Mouse (Mus musculus) thymus, postnatal 4 days (tissue): Measurements from ENCODE around the gene Ewsr1.
A peak's percentile ranks its signal among the peaks of the same experiment; 100 is the strongest.

Source experiments
- DNase-seq: peaks from one replicate; pipeline ENCODE4 v3.0.0; 2021

Ewsr1 gene

DNA sequence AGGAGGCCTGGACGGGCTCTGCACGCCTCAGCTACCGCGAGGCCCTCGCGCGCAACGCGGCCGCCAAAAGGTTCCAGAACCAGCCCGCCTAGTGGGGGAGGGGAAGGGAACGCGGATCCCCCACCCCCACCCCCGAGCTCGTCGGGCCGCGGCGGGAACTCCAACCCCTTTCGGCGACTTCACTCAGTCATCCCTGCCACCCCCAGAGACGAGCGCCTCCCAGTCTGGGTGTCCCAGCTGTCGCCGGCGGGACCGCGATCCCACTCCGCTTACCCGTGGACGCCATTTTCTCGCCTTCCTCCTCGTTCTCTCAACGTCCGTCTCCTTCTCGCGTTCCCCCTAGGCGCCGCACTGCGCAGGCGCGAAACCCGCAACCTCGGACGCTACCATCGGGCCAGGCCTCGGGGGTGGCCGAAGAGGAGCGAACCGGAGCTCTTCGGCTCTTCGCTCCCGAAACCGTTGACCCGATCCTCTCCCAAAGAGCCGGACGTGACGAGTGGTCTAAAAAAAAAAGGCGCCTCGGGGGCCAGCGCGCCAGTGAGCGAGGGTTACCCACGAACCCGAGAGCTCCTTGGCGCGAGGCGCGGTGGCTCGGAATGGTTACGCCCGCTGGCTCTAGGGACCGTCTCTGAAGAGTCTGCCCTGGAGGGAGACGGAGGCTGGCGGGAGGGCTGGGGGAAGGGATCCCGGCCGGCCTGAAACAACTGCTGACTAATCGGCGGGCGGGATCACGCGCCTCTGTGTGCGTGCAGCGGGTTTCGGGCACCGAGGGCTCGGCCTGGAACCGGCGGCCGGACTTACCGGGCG lies at the start of gene Ewsr1, which contains the start of gene Rhbdd3:
Gene Ewsr1 (minus strand): TSS at position 531 of the 807 bp plus-strand sequence.
Gene Rhbdd3 (plus strand): TSS at position 191 of the 807 bp plus-strand sequence.
- DNase-seq, result peak; percentile 99

DNA sequence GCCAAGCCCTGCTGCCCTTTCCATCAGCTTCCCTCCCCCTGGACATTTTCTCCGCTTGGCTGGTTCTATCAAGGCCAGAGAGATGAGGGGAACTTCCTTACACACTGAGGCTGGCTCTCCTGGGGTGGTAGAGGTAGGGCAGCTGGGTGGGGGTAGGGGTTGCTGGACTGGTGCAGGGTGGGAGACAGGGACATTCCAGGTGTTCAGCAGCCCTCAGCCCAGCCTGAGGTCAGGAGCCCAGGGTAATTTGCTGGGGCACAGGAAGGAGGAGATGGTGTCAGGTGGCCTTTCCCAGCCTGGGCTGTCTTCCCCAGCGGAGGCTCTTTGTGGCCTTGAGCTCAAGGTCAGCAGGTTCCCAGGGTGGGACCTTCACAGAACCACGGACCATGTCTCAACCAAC lies 46.5 kb upstream of the Ewsr1 start:
- DNase-seq, result no peak

DNA sequence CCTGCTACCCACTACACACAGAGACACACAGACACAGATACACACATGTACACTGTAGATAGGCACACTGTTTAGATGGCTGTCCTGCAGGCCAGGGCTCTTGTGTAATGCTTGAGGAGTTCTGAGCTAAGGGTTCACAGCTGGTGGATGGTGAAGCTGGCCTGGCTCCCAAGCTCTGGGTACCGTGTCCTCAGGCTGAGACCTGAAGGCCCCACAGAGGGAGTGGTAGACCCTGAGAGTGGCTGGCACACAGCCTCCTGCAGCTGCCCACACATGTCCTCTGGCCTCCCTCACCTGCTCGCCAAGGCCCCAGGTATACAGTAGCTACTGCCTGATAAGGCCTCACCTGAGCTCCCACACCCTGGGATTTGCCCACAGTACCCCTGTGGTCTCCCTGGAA lies 42.9 kb upstream of the Ewsr1 start:
- no peak for DNase-seq

DNA sequence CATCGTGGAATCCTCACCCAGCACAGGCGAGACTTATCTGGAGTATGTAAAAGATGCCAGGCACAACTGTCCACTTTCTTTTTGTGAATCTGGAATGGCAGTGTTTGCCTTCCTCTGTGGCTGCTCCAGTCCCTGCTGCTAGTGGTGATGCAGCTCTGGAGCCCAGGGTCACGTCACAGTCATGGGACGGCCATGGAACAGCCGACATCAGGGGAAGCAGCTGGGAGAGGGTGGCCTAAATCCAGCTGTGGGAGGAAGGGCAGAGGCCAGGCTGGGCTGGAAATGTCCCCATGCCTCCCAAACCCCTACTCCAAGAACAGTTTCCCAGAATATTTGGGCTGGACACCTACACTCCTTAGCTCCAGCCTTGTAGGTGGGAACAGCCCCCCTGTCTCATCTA lies 42.2 kb upstream of the Ewsr1 start:
- DNase-seq, result no peak

DNA sequence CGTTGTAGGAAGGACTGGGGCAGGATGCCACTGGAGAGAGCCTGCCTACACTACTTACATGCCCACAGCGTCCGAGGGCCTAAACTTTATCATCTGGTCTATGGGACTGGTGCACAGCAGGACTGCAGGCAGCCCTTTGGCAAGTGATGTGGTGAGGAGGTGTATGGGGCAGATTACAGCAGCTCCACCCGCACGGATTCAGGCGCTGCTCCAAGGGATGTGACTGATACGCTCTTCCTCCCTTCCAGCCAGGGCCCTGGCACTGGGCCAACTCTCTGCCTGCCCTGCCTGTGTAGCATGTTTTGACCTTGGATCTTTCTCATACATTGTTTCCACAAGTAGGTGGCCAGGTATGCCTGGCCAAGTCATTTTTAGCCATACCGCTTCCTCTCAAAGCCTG lies 41.6 kb upstream of the Ewsr1 start:
- DNase-seq, result no peak

DNA sequence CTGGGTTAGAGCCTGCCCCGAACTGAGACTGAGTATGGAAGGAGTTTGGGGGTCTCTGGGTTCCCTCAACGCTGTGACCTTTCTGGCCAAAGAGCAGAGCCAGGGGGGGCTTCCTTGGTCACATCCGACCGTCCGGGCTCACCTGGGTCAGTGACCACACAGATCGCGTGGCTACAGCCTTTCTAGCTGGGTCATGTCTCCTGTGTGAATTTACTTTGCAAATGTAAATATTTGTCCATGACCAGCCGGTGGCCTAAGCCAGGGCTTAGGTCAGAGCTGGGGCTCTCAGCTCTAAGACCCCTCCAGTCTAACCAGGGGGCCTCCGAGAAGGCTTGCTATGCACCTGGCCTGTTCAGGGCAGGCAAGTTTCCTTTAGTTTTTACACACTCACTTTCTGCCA lies 40.3 kb upstream of the Ewsr1 start:
- no peak for DNase-seq

DNA sequence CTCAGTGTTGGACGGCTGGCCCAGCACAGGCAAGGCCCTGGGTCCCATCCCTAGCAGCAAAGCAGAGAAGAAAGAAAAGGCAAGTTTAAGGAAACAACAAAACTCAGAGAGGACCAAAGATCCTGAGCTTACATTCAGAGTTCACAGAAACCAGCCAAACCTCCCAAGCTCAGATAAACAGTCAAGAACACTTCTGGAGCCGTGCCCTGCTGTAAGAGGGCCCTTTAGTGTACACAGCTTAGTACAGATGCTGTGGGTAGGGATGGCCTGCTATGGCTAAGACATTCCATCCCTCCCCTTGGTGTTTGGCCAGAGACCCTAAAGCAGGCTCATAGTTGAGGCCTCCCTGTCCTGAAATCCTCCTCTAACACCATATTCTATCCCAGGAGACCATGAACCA lies 39.6 kb upstream of the Ewsr1 start:
- DNase-seq, result no peak

DNA sequence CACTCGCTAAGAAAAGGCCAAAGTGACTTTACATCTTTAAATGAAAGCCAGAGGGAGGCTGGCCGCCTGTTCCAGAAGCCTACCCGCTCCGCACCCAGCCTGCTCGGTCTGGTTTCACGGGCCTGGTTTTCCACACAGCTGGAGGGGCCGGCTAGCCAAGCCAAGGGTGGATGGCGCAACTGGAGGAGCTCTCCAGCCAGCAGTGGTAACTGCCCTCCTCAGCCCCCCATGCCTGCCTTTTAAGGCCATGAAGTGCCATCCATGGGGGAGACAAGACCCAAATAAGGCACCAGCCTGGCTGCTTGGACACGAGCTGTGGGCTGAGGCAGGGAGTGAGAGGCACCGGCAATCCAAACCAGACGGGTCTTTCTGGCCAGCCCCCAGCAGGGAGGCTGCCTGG lies 36.8 kb upstream of the Ewsr1 start:
- no peak for DNase-seq

DNA sequence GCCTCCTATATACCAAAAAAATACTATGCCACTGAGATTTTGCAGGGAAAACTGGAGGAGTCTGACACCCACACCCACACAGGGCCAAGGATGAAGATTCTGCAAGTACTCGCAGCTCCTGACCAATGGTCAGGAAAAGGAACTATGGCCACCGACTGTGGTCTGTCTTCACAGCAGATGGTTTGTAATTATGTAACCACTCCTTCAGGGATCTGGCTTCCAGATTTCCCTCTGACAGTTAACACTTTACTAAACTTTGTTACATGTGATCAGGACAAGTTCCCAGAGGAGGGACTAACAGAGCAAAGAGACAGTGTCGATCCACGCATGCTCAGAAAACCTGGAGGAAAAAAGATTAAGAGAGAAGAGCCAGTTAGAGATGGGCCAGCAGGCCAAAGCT lies 33.7 kb upstream of the Ewsr1 start:
- DNase-seq, result no peak

DNA sequence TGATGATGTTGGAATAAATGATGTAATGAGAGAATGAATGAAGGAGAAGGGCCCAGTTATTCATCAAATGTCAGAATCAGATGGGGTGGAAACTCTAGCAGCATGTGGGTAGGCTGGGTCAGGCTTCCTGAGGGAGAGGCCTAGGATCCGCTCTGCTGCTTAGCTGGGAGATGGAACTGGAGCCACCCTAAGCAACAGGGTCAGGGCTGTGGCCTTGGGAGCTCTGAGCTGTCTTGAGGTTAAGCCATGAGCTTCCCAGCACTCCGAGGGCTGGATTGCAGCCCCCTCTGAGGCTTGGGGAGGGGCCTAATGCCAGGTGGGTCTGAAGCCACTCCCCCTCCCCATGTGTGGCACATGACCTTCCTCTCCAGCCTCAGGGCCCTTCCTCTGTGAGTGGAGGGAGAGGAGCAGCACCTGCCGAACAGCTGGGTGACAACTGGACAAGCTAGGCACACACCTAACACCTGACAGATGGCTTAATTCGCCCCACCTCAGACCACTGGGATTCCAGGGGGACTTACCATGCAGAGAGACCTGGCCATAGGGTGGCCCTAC lies 31.1 kb upstream of the Ewsr1 start:
- DNase-seq, result no peak

DNA sequence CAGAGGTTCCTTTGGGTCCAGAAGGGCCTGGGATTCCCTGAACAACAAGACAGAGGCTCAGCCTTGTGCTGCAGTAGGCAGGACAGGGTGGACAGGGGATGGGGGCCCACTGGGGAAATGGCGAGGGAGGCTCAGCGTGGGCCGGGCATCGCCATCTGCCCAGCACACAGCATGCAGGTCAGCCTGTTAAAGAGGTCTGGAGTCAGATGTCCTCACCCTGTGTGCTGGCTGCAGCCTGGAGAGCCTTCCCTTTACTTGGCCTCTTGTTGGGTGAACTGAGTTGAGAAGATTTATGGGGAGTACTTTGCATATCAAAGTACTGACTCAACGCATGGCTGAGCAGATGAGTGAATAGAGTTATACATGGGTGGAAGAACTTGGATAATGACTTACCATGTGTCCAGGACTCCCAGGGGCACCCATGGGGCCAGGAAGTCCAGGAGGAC lies 30.0 kb upstream of the Ewsr1 start:
- no peak for DNase-seq

DNA sequence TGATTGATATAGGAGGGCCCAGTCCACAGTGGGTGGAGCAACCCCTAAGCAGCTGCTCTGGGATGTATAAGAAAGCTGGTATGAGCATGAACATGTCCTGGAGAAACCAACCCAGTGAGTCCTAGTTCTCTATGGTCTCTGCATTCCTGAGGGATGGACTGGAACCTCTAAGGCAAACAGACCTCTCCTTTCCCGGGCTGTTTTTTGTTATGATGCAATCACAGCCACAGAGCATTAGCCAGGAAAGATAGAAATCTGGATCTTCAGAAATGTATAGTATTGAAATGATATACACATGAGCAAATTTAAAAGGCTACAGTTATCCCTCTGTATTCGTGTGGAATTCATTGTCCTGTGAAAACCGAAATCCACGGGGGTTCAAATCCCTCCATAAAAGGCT lies 26.6 kb upstream of the Ewsr1 start:
- no peak for DNase-seq

DNA sequence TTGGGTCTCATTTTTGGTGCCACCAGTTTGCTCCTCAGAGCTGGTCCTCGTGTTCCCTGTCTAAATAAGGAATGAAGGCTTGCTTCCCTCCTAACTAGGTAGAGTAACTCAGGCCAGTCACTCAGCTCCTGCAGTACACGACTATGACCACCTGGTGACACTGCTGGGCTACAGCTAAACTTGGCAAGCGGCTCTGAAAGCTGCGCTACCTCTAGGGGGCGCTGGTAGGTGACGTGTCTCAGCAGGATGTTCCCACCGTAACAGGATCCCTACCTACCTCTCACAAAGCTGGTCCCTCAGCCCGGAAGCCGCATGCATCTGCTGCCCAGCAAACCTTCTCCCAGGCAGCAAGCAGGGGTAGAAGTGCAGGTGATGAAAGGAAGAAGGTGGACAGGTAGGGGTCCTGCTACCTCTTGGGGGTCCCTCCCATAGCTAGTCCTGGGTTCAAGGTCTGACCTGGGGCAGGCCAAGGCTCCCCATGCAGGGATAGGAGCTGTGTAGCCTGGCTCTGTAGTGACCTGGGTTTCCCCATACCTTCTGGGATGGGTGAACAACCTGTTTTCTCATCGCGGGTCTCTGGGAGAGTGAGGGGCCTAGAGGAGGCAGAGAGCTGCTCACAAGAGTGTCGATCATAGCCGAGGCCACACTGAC lies 16.0 kb upstream of the Ewsr1 start:
- DNase-seq, result peak; percentile 98

DNA sequence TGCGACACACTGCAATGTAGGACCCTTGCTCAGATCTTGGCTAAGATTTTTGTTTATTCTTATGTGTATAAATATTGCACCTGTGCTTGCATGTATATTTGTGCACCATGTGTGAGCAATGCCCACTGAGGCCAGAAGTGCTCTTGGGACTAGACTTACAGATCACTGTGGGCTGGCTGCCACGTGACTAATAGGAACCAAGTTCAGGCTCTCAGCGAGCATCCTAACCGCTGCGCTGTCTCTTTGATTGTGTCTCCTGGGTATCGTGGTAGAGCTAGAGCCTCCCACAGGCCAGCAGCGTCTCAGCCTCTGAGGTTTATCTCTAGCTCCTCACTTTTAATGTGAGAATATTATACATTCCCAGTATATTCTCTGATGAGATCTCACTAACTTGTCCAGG lies 14.6 kb upstream of the Ewsr1 start:
- no peak for DNase-seq

DNA sequence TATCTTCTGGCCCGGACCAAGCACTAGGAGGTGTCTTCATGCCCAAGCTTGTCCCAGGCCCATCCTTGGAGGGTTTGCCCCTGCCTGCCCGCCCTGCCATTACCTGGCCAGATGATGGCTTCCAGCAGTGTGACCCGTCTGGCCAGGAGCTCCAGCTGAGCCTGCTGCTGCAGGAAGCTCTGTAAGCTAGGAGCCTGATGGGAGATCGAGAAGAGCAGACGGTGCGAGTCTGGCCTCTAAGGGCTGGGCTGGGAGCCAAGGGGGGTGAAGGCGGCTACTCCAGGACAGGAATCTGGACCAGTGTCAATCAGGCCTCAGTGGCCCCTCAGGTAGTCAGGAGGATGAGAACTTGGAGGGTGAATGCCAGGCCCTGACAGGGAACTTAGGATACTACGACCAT lies 10.4 kb upstream of the Ewsr1 start:
- no peak for DNase-seq

DNA sequence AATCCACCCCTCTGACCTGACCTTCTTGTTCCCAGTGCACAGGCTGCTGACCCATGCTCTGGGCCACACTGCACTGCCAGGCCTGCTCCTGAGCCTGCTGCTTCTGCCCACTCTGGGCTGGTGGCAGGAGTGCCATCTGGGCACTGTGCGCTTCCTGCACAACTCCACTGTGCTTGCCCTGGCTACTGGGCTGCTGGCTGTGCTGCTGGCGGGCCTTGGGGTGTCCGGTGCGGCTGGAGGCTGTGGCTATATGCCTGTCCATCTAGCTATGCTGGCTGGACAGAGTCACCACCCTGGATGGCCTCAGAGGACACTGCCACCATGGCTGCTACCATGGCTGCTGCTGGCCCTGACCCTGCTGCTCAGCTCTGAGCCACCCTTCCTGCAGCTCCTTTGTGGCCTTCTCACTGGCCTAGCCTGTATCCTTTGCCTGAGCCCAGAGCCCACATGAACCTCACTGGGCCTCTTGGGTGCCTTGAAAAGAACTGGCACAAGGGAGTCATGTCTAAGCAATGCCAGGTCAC lies 5.0 kb upstream of the Ewsr1 start:
- no peak for DNase-seq

DNA sequence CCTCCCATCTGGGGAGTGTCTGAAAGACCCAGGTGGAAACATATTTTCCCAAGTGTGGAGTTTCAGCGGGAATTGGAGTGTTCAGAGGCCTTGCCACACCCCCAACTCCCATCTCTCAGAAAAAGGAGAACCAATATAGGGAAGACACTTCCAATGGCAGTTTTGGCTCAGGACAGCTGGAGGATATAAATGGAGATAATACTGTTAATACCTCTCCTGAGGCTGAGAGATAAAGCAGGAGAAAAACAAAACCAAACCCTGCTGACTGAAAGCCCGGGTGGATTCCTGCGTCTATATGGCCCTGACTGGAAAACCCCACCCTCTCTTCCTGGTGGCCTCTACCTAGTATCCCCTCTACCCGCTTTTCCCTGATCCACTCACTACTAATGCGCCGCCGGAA lies 3.3 kb upstream of the Ewsr1 start:
- no peak for DNase-seq

DNA sequence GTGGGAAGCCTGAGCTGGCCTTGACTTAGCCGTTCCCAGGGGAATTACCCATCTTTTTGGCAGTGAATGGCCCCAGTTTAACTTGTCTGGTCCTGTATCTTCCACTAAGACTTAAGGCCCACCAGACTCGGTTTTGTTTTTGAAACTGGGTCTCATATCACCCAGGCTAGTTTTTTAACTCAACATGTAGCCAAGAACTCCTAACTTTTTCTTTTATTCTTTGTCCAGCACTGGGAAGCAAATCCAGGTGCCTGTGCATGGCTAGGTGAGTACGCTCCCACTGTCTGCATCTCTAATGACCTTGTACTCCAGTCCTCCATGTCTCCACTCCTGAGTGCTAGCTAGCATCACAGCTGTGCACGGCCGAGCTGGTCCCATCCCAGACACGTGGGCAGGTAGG lies 2.6 kb upstream of the Ewsr1 start:
- no peak for DNase-seq

DNA sequence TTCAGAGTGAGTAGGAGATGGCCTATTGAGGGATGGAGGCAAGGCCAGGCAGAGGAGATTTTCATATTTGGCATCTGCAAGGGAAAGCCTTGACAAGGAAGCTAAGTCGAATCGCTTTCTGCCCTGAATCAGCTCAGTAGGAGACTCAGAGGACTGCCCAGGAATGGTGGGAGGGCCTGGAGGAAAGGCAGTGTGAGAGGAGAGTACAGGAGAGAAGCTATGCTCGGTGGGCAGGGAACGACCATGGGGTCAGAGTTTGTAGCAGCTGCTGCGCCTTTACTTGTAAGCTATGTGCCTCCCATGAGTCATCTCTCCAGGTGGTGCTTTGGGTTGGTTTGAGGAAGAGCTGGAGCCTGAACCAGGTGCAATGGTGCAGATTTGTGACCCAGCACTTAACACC lies 1.7 kb upstream of the Ewsr1 start:
- DNase-seq, result no peak

DNA sequence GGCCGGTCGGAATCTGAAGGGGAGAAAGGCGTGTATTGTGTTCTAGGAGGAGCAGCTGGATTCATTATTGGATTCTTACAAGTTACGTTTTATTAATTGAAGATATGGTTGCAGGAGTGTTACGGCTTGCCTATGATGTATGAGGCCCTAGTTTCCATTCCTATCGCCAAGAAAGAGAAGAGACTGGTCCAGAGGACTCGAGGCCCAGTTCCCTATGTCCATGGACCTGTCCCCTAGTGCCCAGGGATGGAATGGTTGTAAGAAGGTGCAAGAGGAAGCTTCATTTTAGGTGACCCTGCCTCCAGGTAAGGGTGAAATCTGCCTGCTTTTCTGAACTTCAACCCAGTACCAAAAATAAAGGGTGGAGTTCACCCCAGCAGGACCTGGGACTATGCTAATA lies 1.2 kb upstream of the Ewsr1 start:
- no peak for DNase-seq

DNA sequence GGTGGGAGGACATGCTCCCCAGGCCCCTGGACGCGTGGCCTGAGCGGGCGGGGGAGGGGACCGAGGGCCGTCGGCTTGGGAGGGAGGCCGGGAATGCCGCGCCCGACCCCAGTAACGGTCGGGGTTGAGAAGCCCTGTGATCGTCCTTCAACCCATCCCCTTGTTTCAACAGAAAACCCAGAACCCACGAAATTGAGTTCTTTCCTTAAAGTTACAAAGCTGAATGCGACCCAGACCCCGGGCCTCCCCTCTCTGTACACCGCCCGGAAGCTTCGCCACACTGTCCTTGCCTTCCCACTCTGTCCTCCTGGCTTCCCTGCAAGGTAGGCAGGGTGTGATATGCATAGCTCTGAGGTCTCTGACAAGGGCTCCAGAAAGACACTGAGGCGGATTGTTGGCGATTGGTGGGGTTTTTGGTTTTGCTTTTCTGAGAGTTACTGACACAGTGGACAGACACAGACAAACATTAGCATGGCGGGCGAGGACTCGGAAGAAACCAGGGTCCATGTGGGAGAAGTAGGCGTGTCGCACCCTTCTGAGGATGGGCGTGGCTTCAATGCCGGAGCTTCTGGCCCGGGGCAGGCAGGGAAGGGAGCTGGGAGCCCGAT lies 614 bp upstream of the Ewsr1 start:
- DNase-seq, result peak; percentile 78

DNA sequence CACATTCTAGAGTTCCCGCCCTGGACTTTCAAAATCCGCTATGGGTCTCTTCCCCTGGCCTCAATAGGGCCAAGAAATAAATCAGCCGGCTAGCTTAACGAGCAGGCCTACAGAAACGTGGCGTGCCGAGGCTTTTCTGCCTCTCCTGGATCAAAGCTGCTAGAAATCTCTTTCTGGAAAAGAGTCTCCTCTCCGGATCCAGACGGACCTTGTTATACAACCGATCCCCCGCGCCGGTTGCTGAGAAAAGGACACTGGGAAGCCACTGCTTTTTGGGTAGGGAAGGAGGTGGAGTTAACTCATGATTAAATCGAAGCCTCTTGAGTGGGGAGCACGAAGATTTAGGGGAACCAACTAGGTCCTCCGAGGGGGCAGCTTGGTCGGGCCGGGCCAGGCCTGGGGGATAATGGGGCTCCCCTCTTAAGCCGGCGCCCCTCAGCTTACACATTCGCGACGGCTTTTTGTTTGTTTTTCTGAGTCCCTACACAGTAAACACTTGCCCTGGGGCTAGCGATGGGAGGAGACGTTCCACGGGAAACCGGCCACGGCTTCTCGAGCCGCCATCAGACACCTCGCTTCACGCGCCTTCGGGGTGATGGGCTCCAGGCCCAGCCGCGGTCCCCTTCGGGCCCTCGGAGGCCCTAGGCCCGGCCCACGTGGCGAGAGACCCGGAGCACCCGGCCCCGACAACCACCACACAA lies 881 bp downstream of the Ewsr1 start:
- peak; percentile 52 for DNase-seq

DNA sequence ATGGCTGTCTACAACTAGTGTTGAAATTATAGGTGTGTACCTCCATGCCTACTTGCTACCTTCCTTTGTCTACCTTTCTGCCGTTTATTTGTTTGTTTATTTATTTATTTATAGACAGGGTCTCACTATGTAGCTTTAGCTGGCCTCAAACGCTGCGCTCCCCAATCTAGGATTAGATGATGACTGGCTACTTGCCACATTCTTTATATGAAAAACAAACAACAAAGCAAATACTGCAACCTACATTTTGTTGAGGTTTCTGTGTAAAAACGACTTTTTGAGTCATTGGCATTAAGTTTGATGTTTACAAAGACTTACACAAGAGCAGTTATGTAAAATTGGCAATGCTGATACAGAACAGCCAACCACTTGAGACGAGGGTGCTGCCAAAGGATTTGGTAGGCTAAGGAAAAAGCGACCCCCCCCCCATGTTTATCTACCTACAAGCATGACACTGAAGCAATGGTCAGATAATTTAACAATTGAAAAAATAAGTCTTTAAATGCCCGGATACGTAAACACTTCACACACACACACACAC lies 2.5 kb downstream of the Ewsr1 start:
- no peak for DNase-seq
